Mouse (Mus musculus) right cerebral cortex, postnatal 4 days (tissue): Measurements from ENCODE around the gene Prkag2.

Source experiments
- DNase-seq: peaks from one replicate; pipeline ENCODE4 v3.0.0-alpha.2; 2022

The Prkag2 gene

DNA sequence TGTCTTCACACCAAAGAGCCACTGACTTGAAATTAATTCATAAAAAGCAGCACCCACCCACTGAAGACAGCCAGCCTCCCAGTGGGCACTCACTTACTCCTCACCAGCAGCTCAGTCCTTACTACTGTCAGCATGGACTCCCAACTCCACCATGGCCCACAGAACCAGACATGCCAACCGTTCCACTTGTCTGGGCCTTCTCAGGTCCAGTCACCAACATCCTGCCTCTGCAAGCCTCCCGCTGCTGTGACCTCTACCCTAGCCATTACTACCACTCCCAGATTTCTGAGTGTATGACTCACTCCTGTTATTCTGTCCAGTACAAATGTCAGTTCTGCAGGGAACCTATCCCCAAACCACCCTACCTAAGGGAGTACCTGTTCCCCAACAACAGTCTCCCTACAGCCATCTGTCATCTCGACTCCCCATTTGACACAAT is 279.0 kb downstream of the Prkag2 start:
- DNase-seq, result no peak

DNA sequence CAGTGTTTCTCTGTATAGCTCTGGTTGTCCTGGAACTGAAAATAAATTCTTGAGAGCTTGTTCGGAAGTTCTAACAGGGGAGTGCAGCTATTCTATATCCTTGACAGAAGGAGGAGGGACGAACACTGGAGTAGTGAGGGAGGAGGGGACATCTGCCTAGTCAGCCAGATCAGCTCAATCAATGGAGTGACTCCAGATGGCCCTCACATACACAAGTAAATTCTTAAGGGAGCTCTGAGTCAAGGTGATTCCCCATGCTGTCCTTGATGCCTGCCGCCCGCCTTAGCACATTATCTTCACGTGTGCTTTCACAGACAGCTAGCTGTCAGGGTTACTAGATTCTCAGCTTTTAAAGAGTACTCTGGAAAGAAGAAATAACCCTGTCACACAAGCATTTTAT is 279.8 kb downstream of the Prkag2 start:
- no peak for DNase-seq

DNA sequence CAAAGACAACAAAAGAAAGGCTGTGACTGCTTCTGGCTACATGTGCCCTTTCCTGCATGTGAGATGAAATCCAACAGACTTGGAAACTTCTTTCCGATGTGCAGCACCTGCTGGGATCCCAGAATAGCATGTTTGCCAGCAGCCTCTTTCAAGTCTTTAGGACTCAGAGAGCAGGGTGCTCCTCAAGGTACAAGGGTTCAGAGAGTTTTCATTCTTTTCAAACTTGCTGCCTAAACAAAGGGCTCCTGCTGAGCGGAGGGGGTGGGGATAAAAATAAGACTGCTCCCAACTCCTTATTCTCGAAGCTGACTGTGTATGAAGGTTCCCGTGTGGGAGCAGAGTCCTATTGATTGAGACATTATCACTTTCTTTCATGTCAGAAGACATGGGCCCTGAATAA is 283.3 kb downstream of the Prkag2 start:
- no peak for DNase-seq

DNA sequence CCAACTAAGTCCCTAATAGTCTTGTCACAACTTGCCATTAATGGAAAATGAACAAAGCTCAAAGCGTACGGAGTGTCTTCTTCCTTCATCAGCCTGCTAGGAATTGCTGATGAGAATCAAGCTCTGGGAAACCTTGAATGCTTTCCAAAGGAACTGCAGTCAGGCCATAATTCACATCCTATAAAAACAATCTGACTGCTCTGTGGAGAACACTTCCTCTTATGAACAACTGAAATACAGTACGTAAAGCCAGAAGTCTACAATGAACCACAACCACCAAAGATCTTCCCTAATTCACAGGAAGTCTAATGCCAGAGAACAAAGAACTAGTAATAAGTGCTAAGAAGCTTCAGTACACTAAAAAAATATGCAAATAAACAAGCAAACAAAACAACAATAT is 286.5 kb downstream of the Prkag2 start:
- no peak for DNase-seq

DNA sequence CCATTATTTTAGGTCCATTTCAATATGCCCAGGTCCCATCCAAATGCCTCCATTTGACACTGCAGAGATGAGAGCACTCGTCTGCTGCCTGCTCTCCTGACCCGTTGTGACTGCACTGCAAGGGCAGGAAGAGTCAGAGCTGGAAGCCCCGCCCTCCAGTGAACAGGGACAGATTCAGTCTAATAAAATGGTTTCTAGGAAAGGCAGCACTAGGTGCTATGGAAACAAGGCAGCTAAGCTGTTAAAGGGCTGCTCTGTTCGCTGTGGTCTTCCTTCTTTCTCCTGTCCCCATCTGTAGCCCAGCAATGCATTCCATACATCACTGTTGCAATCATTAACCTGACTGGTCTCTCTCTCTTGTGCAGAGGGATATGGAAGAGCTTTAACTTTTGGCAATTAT is 287.4 kb downstream of the Prkag2 start:
- DNase-seq, result no peak
